Mouse (Mus musculus) Patski (cell line): ENCODE results near the gene Pgam2. TPM values are rescaled to one million over a fixed set of nuclear protein-coding genes. Genes with fewer than 3 reads are reported as not detected.
"Not testable (repeated sequence)": the region's sequence is repeated elsewhere in the genome, so short reads cannot be mapped to it uniquely, and the experiment has no call there.

Experiments used
- ATAC-seq: fragments of 100-300 bp; one replicate; pipeline ENCODE4 v1.8.0; 2021
- CTCF ChIA-PET: fragments of 350-600 bp; sonication (Branson Sonifier 250); formaldehyde crosslinking; loops from one replicate; lab custom pipeline; 2022; ENCODE audit warnings: inconsistent platforms; lab: Charles Lee
- POLR2A ChIA-PET: fragments of 350-600 bp; sonication (Branson Sonifier 250); formaldehyde crosslinking; loops from one replicate; lab custom pipeline; 2022; ENCODE audit warnings: antibody characterized with exemption, inconsistent platforms; lab: Charles Lee
- DNase-seq: peaks from one replicate; pipeline ENCODE4 v3.0.0-alpha.2; 2011; ENCODE audit warnings: low read depth, low spot score
- H3K27me3 ChIP-seq: fragments of 371-371 bp; one replicate; pipeline ENCODE4 v1.5.1; 2021
- CTCF ChIP-seq: fragments of 100-300 bp; IDR thresholded peaks from one replicate; pipeline ENCODE4 v1.5.1; 2021
- in situ Hi-C: fragments of 300-500 bp; cut with MboI; formaldehyde crosslinking; loops from 3 replicates; pipeline ENCODE4 v1.11.1; 2018; ENCODE audit warnings: low pct_unique_long_range_greater_than_20kb, mixed read lengths
- polyA plus RNA-seq: library from polyadenylated mRNA; unstranded; gene quantifications from one replicate; pipeline ENCODE4 v1.2.3, GENCODE M21; 2021

Gene Pgam2
- polyA plus RNA-seq, 1 experiment from 2014 or later = 7.7 TPM

GRCm38 (mm10) chr11:5819223-5819622 is 15.7 kb upstream of the Pgam2 start:
- ChIA-PET CTCF (no interaction called here), POLR2A (no interaction called here)
- ATAC-seq (no peak), DNase-seq (no peak)
- no peak for TF ChIP-seq CTCF
- in situ Hi-C loops = no loop called here
- no peaks in the 10 kb centered on the region for H3K27me3 ChIP-seq

- ATAC-seq (no peak), DNase-seq (no peak)
- in situ Hi-C loops = no loop called here
- ChIA-PET CTCF (no interaction called here), POLR2A (no interaction called here)
- no peak for TF ChIP-seq CTCF
- H3K27me3 ChIP-seq = no peaks in the 10 kb centered on the region
These were observed 9.8 kb upstream of the Pgam2 start for GRCm38 (mm10) chr11:5813381-5813780.

GRCm38 (mm10) chr11:5809487-5809886 is 6.0 kb upstream of the Pgam2 start:
- CTCF ChIA-PET, DNase-seq, POLR2A ChIA-PET, H3K27me3 ChIP-seq, ATAC-seq, in situ Hi-C loops: not testable (repeated sequence)

- ChIA-PET POLR2A (no interaction called here), CTCF (no interaction called here)
- TF ChIP-seq CTCF = no peak
- no peaks in the 10 kb centered on the region for H3K27me3 ChIP-seq
- no peak for DNase-seq
- in situ Hi-C loops = no loop called here
- no peak for ATAC-seq
These were observed 4.4 kb upstream of the Pgam2 start for GRCm38 (mm10) chr11:5807956-5808355.

- ChIA-PET POLR2A (no interaction called here), CTCF (no interaction called here)
- no peak for ATAC-seq
- in situ Hi-C loops = no loop called here
- TF ChIP-seq CTCF = no peak
- H3K27me3 ChIP-seq = no peaks in the 10 kb centered on the region
- DNase-seq = no peak
These were observed 2.2 kb upstream of the Pgam2 start for GRCm38 (mm10) chr11:5805711-5806110.

- in situ Hi-C loops = no loop called here
- DNase-seq = no peak
- ChIA-PET POLR2A (interaction anchor here (1.4 kb wide), 1 partner anchor 14 kb away, joined by 4 read pairs; no protein-coding TSS in a partner anchor), CTCF (interaction anchor here (1.1 to 2.0 kb wide), 2 partner anchors 12 to 32 kb away, joined by 4 read pairs; no protein-coding TSS in a partner anchor)
- ATAC-seq = no peak
- no peaks in the 10 kb centered on the region for H3K27me3 ChIP-seq
- no peak for TF ChIP-seq CTCF
These were observed 641 bp upstream of the Pgam2 start for GRCm38 (mm10) chr11:5804174-5804573.

- no peak for DNase-seq
- H3K27me3 ChIP-seq = no peaks in the 10 kb centered on the region
- in situ Hi-C loops = no loop called here
- no peak for TF ChIP-seq CTCF
- ChIA-PET POLR2A (interaction anchor here (0.9 to 1.4 kb wide), 2 partner anchors 14 to 15 kb away, joined by 3 to 4 read pairs; no protein-coding TSS in a partner anchor), CTCF (interaction anchor here (1.1 to 2.0 kb wide), 2 partner anchors 10 to 13 kb away, joined by 3 to 4 read pairs; no protein-coding TSS in a partner anchor)
- ATAC-seq = no peak
These were observed 896 bp downstream of the Pgam2 start for GRCm38 (mm10) chr11:5802457-5803217.

GRCm38 (mm10) chr11:5802005-5802404 is 1.5 kb downstream of the Pgam2 start:
- ChIA-PET POLR2A (no interaction called here), CTCF (interaction anchor here (0.9 kb wide), 1 partner anchor 78 kb away, joined by 3 read pairs; no protein-coding TSS in a partner anchor)
- no peaks in the 10 kb centered on the region for H3K27me3 ChIP-seq
- in situ Hi-C loops = no loop called here
- no peak for DNase-seq
- TF ChIP-seq CTCF = no peak
- no peak for ATAC-seq

- in situ Hi-C loops = no loop called here
- TF ChIP-seq CTCF = no peak
- H3K27me3 ChIP-seq = no peaks in the 10 kb centered on the region
- ATAC-seq (no peak), DNase-seq (no peak)
- CTCF ChIA-PET = interaction anchor here (0.9 kb wide), 1 partner anchor 79 kb away, joined by 3 read pairs; no protein-coding TSS in a partner anchor
- POLR2A ChIA-PET = no interaction called here
These were observed 2.0 kb downstream of the Pgam2 start for GRCm38 (mm10) chr11:5801511-5801910.

- in situ Hi-C loops = no loop called here
- no peak for DNase-seq
- no peaks in the 10 kb centered on the region for H3K27me3 ChIP-seq
- POLR2A ChIA-PET = no interaction called here
- TF ChIP-seq CTCF = no peak
- CTCF ChIA-PET = no interaction called here
- no peak for ATAC-seq
These were observed 3.7 kb downstream of the Pgam2 start for GRCm38 (mm10) chr11:5799621-5800490.
